Mouse (Mus musculus): ENCODE measurements at regions not wholly inside any gene's neighbourhood (a gene's known extent, or its start where the extent isn't known, plus 50 kb on each side); places are given as distances from the start of the nearest gene placed in this dataset.

DNA sequence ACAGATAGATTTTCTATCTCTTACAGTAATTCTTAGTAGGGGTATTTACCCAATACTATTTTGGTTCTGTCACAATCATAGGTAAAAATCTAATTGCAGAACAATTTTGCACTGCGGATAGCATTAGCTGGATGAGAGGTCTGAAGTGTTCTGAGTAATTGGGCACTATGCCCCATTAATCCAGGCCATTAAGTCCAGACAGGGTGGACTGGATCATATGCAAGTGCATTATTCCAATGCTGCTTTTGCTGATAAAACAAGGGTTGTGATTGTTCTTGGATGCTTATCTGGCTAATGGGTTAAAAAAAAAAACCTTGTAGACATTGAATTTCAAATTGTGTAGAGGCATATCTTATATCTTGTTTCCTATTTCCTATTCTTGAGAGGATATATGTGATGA, 1732.6 kb upstream of the Gm6569 start:
- DNase-seq (ENCODE audit: low spot score), result no peak
- intact Hi-C loops (cut with DNase I), result no loop called here

DNA sequence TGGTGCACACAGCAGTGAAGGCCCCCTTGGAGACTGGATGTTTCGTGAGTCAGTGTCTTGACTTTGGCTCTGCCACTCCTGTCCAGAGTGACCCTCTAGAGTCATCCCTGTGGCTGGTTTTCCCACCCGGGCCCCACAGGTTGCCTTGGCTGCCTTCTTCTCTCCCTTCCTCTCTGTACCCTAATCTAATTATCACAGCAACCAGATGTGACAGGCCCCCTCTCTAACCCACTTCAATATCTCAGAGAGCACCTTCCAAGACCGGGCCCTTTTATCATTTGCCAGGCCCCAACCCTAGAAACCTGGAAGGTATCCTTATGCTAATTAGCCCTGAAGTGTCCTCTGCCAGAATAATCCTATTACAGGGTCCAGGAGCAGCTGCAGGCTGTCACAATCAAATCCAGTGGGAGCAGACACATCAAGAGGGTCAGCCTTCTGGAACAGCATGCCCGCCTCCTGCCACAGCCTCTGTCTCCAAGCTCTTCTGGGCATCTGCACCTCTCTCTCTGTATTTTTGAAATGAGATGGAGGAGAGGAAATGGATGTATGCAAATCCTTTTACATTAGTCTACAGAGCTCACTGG, 1728.4 kb upstream of the Gm6569 start:
- intact Hi-C loops (cut with DNase I), result no loop called here
- DNase-seq (ENCODE audit: low spot score), result no peak

DNA sequence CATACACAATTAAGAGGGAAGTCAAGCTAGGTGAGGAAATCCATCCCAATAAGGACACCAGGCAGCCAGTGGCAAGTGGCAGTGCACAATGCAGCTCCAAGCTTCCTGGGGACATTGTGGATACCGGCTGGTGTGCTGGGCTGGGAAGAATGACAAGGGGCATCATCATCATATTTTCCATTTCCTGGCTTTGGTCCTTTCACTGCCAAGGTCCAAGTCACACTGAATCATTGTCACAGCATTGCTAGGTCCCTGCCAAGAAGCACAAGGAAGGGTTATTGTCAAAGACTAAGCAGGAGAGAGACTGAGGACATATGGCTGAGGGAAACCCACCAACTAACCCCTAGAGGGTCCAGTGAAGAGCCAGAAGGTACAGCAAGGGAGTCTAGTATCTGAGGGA, 1723.8 kb upstream of the Gm6569 start:
- no peak for DNase-seq (ENCODE audit: low spot score)
- intact Hi-C loops (cut with DNase I), result no loop called here

DNA sequence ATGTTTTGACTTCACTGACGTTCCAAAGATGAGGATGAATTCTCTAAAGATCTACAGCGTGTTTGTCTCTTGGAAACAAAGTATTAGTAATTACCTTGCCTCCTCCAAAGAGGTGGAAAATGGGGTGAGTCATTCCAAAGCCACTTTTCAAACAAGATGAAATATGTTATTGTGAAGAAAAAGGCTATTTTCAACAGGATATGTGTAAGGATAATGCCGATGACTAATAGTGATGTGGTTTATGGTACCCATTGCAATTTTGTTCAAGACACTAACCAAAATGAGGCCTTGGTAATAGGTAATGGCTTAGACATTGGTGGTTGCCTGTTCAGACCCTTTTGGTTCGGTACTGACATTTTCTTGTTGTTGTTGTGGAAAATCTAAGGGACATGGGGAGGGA, 1717.6 kb upstream of the Gm6569 start:
- no peak for DNase-seq (ENCODE audit: low spot score)
- intact Hi-C loops (cut with DNase I), result no loop called here

DNA sequence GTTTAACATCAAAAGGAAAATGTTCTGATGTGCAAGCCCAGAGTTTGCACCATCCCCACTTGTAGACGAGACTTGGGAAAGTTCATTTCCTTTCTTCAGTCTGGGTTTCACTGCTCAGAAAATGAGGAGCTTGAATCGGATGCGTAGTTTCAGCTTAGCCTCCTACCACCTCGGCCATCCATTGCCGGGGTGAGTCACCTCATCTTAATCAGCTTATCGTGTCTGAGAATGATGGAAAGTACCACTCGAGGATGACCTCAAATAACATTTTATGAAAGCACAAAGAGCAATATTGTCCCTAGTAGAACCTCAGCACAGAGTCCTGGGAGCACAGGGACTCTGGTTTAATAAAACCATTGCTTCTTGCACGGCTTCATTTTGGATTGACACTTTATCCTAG, 1700.1 kb upstream of the Gm6569 start:
- intact Hi-C loops (cut with DNase I), result no loop called here
- DNase-seq (ENCODE audit: low spot score), result no peak

DNA sequence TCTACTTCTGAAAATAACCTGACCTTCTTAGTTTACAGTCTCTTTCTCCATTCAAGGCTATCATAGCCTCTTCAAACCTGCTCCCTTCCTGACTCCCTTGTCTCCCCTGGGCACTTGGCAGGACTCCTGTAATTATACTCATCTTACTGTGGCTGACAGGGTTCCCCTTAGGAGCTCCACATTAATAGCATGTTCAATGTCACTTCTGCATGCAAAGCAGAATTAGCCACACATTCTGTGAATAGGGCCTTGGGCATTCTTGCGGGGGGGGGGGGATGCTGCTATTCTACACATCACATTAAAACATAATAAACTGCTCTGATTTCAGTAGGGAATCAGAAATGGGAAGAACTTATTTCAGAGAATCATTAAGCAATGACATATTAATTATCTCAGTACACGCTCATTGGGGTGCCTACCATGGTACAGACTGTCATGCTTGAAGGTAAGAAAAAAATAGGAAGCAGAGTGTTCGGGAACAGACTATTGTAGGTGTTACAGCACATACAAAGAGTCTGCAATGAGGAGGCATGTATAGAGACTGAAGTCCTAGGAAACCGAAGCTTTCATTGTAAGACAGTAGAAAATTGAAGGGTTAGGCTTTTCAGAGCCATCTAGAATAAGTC, 1698.3 kb upstream of the Gm6569 start:
- intact Hi-C loops (cut with DNase I), result no loop called here
- no peak for DNase-seq (ENCODE audit: low spot score)

DNA sequence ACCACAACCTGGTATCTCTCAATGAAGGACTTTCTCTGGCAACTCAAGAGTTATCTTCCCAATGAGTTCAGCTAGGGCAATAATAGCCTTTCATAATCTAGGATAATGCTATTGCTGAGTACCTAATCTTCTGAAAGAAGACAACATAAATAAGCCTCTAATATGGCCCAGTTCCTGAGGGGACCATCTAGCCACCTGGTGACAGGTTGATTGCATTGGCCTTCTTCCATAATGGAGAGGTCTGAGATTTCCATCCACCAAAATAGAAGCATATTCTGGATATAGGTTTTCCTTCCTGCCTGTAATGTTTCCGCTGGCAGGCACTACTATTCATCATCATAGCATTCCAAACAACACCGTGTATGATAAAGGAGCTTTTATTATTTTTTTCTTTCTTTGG, 1694.2 kb upstream of the Gm6569 start:
- no peak for DNase-seq (ENCODE audit: low spot score)
- intact Hi-C loops (cut with DNase I), result no loop called here

DNA sequence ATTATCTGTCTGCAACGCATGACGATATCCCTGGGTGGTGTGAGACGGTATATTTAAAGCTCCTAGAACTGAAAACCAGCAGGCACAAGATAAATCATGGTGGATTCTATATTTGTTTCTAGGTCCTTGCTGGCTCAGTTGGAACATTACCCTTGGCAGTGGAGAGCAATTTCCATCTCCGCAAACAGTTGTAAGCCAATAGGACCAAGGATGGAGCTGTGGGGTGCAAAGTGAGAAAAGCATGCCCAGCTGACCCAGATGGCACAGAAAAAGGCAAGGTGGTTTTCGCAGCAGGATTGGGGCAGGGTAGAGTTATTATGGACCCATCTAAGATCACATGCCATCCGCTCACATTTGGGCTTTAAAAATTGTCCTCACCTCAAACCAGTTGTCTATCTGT, 1683.8 kb upstream of the Gm6569 start:
- intact Hi-C loops (cut with DNase I), result no loop called here
- no peak for DNase-seq (ENCODE audit: low spot score)

DNA sequence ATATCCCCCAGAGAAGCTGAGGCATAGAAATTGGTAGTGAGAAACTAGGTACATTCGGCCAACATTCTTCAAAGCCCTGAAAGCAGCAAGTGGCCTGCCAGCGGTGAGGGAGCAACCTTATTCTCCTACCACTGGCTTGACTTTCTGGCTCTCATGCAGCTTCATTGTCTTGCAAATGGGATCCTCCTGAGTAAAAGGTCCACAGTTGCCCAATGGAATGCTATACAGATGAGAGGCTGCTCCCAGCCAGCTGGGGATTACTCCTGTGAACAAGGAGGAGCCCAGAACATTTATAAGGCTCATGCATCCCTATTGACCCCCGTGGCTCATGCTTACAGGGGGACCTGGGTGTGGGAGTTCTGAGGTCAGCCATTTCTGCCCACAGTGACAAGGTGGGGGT, 1675.9 kb upstream of the Gm6569 start:
- no peak for DNase-seq (ENCODE audit: low spot score)
- intact Hi-C loops (cut with DNase I), result no loop called here

DNA sequence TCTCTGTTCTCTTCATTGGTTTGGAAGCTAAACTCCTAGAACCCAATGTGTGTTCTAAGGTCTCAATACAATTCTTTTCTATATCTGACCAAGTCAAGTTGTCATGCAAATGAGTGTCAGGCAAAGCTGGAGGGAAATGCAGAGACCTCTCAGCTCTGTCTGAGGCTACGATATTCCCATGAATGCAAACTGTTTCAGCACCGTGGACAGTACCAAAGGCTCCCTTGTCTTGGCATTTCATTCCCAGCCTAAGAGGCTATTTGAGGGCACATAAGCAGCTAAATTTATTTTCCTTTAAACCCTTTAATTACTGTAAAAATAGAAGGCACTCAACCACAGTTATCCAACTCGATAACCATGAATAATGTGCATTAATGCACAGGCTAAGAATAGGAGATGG, 1633.5 kb upstream of the Gm6569 start:
- intact Hi-C loops (cut with DNase I), result no loop called here
- DNase-seq (ENCODE audit: low spot score), result no peak

DNA sequence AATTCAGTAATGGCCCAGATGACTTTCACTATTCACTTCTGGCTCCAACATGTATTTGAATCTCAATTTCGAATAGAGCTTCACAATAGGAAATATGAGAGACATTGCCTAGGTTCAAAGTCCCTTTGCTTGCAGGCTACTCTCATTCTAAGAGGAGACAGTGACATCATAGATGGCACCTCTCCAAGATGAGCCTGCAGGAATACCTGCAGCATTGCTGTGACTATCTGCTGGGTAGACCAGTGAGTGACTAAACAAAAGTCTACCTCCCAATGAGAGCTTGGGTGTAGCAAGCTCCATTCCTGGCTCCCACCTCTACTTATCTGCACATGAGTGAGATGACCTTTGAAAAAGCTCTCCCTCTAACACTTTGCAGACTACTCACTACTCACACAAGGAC, 1632.6 kb upstream of the Gm6569 start:
- intact Hi-C loops (cut with DNase I), result no loop called here
- DNase-seq (ENCODE audit: low spot score), result no peak

DNA sequence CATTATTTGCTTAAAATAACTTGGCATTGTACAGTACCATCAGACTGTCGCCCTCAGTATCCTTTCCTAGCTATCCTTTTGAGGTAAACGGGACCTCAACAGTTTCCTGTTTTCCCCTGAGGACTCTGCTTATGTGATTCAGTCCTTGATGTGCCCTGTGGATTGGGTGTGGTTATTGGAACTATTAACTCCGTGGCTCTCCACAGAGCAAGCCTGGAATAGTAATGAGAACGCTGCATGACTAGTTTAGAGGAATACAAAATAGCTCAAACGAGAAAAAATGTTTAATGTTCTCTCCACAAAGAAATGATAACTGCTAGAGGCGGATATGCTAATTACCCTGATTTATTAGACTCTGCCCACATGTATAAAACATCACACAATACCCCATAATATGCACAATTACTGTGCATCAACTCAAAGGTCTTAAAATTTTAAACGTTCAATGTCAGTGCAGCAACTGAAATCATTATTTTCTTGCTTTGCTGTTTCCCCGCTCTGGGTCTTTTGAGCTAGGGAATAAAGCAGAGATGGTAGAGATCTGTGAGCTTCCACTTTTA, 1629.0 kb upstream of the Gm6569 start:
- intact Hi-C loops (cut with DNase I), result no loop called here
- no peak for DNase-seq (ENCODE audit: low spot score)

DNA sequence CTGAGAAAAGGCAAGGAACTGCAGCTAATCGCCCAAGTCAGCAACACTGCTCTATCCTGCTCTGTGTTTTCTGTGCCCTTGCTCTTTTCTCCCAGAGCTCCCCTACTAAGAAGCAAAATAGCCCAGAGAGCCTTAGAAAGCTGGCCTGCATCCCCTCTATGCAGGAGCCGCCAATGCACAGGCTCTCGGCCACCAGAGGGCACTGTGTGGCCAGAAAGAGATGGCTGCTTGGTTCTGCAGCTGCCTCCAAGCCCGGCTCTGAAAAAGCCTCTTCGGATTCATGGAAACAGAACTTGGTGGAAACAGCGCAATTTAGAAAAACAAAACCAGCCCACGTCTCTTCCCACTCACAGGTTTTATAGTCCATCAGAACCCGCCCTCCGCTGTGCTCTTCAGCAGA, 1628.4 kb upstream of the Gm6569 start:
- intact Hi-C loops (cut with DNase I), result no loop called here
- DNase-seq (ENCODE audit: low spot score), result peak; percentile 1

DNA sequence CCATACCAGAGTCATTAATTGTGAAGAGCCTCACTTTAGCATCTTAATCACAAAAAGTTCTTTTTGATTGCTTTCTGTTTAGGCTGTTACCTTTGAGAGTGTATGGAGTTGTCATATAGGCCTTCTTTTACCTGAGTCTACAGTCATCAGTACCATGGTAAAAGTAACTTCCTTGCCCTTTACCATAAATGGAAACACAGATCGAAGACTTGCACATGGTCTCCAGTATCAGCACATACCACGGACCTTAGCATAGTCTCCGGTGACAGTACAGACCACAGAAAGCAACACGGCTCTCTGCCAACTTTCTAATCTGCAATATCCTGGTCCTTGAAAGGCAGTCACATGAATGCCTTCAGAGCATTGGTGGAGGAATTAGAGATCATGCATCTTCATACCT, 1626.8 kb upstream of the Gm6569 start:
- intact Hi-C loops (cut with DNase I), result no loop called here
- DNase-seq (ENCODE audit: low spot score), result no peak

DNA sequence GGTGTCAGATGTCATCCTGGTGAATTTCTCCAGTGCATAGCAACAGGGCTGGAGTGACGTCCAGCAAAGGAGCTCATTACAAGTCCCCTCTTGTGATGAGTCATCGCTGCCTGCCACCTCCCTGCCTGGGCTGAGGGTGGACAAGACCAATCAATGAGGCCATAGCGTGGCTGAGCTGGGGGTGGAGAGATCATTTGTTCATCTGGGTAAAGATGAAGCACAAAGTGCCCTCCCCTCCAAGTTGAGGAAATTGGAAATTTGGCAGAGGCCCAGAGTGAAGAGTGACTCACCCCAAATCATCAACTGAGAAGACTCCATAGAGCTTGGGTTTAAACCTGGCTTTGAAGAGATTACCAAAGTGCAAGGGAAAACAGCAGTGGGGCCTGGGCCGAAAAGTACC, 1626.3 kb upstream of the Gm6569 start:
- DNase-seq (ENCODE audit: low spot score), result no peak
- intact Hi-C loops (cut with DNase I), result no loop called here

DNA sequence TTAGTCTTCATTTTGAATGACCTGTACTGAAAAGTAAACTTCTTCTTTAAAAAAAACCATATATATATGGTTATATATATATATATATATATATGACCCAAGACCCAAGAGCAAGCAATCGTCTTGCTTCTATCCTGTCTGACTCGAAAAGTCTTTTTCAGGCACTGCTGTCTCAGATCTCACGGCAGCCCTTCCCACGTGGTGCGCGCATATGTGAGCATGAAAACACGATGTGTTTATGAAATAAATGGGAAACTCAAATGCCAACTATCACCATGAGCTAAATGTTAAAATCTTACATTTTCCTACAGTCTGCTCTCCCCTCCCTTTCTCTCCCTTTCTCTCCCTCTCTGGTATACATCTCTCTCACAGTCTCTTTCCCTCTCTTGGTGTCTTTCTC, 1625.4 kb upstream of the Gm6569 start:
- intact Hi-C loops (cut with DNase I), result no loop called here
- DNase-seq (ENCODE audit: low spot score), result no peak

DNA sequence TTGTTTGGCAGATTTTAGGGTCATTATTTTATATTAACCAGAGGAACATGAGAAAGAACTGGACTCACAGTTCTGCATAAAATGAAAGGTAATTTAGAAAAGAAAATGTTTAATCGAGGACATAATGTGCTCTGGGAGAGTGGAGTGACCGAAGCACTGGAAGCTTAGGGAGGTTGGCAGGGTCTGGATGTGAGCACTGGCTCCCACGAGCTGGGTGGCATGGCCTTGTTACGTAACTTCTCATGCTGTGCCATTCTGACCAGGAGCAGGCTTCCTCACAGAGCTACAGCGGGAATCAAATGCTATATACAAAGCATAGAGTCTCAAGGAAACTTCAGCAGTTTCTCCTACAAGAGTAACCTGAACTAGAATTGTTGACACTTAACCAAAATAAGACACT, 1616.6 kb upstream of the Gm6569 start:
- DNase-seq (ENCODE audit: low spot score), result no peak
- intact Hi-C loops (cut with DNase I), result no loop called here

DNA sequence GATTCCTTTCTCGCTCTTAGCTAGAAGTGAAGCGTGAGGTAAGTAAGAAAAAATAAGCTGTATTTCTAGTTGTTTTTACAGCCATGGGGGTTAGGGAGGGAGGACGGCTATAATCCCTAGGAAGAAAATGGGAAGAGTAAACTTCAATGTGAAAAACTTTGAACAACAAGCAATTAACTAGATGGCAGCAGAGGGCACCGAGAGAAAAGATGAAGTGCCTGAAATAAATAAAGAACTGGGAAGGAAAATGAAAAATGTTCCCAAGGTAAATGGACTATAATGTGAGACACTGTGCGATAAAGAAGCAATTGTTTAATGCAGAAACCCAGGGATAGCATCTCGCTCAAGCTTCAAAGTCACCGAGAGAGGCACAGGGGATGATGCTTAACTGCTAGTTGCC, 1614.4 kb upstream of the Gm6569 start:
- intact Hi-C loops (cut with DNase I), result no loop called here
- DNase-seq (ENCODE audit: low spot score), result no peak

DNA sequence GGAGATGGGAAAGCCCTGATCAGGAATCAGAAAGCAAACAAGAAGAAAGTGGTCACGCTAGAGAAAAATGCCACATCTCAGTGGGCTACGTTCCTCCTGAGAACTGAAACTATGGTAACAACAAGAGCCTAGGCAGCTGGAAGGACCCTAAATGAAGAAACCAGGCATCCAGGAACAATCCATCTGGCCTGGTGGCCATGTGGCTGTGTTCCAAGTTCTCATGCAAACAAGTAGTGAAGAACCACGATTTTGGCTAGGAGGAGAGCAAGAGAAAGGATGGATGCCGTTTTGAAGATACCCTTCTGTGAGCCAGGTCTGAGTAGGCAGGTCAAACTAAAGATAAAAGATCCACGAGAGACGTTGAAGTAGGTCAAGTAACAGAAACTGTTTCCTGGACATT, 1613.6 kb upstream of the Gm6569 start:
- intact Hi-C loops (cut with DNase I), result no loop called here
- no peak for DNase-seq (ENCODE audit: low spot score)

DNA sequence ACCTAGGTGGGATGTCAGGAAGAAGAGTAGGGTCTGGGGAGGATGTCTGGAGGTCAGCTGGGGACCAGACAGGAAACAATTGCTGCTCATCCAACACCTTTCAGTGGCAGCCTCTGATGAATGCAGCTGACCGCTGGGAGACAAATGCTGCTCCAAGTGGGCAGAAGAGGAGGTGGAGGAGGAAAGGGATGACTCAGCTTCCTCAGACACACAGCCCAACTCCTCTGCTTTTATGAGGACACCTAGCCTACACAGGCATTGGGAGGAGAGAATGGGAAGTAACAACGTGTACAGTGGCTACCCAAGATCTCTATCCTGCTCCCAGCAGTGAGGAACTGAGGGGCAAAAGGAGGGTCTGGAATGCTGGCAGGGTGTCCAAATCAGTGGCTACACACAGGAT, 1602.0 kb upstream of the Gm6569 start:
- intact Hi-C loops (cut with DNase I), result no loop called here
- no peak for DNase-seq (ENCODE audit: low spot score)

DNA sequence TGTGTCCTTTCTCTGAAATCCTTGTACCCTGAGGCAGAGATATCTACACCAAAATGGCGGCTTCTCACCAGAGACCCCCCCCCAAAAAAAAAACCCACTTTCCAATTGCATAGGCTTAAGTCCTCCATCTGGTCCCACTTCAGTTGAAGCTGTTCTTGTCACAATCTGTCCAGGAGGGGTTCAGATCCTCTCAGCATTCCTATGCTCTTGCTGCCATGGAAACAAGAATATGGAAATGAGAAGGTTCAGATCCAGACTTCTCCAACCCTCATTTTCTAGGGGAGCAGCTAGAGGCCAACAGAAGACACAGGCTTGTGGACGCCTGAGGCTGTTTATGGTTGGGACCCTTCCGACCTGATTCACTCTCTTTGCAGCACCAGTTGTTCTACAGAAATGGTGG, 1569.7 kb upstream of the Gm6569 start:
- no peak for DNase-seq (ENCODE audit: low spot score)
- intact Hi-C loops (cut with DNase I), result no loop called here

DNA sequence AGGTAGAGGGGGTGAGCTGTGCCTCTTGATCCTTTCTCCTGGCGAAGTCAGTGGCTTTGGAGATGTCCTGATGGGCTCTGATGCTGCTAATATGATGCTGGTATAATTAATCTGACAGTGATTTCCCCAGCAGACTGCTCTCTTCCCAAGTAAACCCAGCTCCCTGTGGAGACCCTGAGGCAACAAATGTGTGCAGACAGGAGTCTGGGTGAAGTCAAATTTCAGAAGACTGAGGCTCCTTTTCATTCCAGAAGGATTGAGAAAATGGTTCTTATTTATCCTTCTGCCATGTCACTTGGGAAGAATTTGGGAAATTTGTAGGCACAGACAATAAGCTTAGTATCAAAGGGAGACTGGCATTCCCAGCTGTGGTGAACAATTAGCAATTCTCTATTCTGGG, 1550.5 kb upstream of the Gm6569 start:
- intact Hi-C loops (cut with DNase I), result no loop called here
- DNase-seq (ENCODE audit: low spot score), result no peak
